Mouse (Mus musculus): Measurements from ENCODE around the gene Dnajc30.

Dnajc30 gene

GRCm38 (mm10) chr5:135029007-135029854 is 34.8 kb upstream of the Dnajc30 start:
- H3K9me3 ChIP-seq (ENCODE audit: low read length), result peaks cover 3% of the 10 kb centered on the region; the same call in 1 of the 2 replicates
- TF ChIP-seq POU5F1 (IDR thresholded peaks at IDR 0.05; ENCODE audit: borderline replicate concordance, low read length) (no peak), NANOG (IDR thresholded peaks at IDR 0.05; ENCODE audit: borderline replicate concordance, low read length) (no peak), CTCF (conservative IDR thresholded peaks at IDR 0.05; ENCODE audit: low read length) (no peak)
- H3K27me3 ChIP-seq (ENCODE audit: insufficient read depth, low read length), result peaks cover 26% of the 10 kb centered on the region
- peak overlapping the region; percentile 41 for H3K4me3 ChIP-seq (replicated peaks; ENCODE audit: low read length)
- peaks cover 56% of the 10 kb centered on the region for H3K4me1 ChIP-seq (replicated peaks; ENCODE audit: low read depth, low read length)
- H3K36me3 ChIP-seq (ENCODE audit: insufficient read depth, low read length), result no peaks in the 10 kb centered on the region

- Histone ChIP-seq H3K9me3 (ENCODE audit: low read length) (peaks cover 10% of the 10 kb centered on the region), H3K4me1 (replicated peaks; ENCODE audit: low read depth, low read length) (peaks cover 56% of the 10 kb centered on the region), H3K27me3 (ENCODE audit: insufficient read depth, low read length) (no peaks in the 10 kb centered on the region; the same call in 1 of the 2 replicates), H3K4me3 (replicated peaks; ENCODE audit: low read length) (no peak overlapping the region), H3K36me3 (ENCODE audit: insufficient read depth, low read length) (no peaks in the 10 kb centered on the region)
- TF ChIP-seq CTCF (conservative IDR thresholded peaks at IDR 0.05; ENCODE audit: low read length) (no peak), POU5F1 (IDR thresholded peaks at IDR 0.05; ENCODE audit: borderline replicate concordance, low read length) (no peak), NANOG (IDR thresholded peaks at IDR 0.05; ENCODE audit: borderline replicate concordance, low read length) (no peak)
These were observed 31.4 kb upstream of the Dnajc30 start for GRCm38 (mm10) chr5:135032581-135032980.

GRCm38 (mm10) chr5:135034593-135034992 is 29.4 kb upstream of the Dnajc30 start:
- Histone ChIP-seq H3K4me1 (replicated peaks; ENCODE audit: low read depth, low read length) (peaks cover 62% of the 10 kb centered on the region), H3K9me3 (ENCODE audit: low read length) (peaks cover 10% of the 10 kb centered on the region), H3K36me3 (ENCODE audit: insufficient read depth, low read length) (peaks cover 15% of the 10 kb centered on the region; the same call in 1 of the 2 replicates), H3K4me3 (replicated peaks; ENCODE audit: low read length) (no peak overlapping the region), H3K27me3 (ENCODE audit: insufficient read depth, low read length) (no peaks in the 10 kb centered on the region)
- TF ChIP-seq POU5F1 (IDR thresholded peaks at IDR 0.05; ENCODE audit: borderline replicate concordance, low read length) (no peak), CTCF (conservative IDR thresholded peaks at IDR 0.05; ENCODE audit: low read length) (peak; percentile 82)

- peaks cover 10% of the 10 kb centered on the region for H3K9me3 ChIP-seq (ENCODE audit: low read length)
- H3K4me3 ChIP-seq (replicated peaks; ENCODE audit: low read length), result no peak overlapping the region
- peaks cover 15% of the 10 kb centered on the region; the same call in 1 of the 2 replicates for H3K36me3 ChIP-seq (ENCODE audit: insufficient read depth, low read length)
- H3K4me1 ChIP-seq (replicated peaks; ENCODE audit: low read depth, low read length), result peaks cover 67% of the 10 kb centered on the region
- no peaks in the 10 kb centered on the region for H3K27me3 ChIP-seq (ENCODE audit: insufficient read depth, low read length)
- no peak for TF ChIP-seq POU5F1 (IDR thresholded peaks at IDR 0.05; ENCODE audit: borderline replicate concordance, low read length)
- TF ChIP-seq CTCF (conservative IDR thresholded peaks at IDR 0.05; ENCODE audit: low read length), result no peak
- TF ChIP-seq NANOG (IDR thresholded peaks at IDR 0.05; ENCODE audit: borderline replicate concordance, low read length), result no peak
These were observed 28.2 kb upstream of the Dnajc30 start for GRCm38 (mm10) chr5:135035608-135036359.

- H3K4me3 ChIP-seq (replicated peaks; ENCODE audit: low read length), result no peak overlapping the region
These were observed 26.1 kb upstream of the Dnajc30 start for GRCm38 (mm10) chr5:135037946-135038345.

GRCm38 (mm10) chr5:135039541-135039940 is 24.5 kb upstream of the Dnajc30 start:
- peaks cover 4% of the 10 kb centered on the region; the same call in 1 of the 2 replicates for H3K9me3 ChIP-seq (ENCODE audit: low read length)
- H3K36me3 ChIP-seq (ENCODE audit: insufficient read depth, low read length), result peaks cover 21% of the 10 kb centered on the region
- no peak overlapping the region for H3K4me3 ChIP-seq (replicated peaks; ENCODE audit: low read length)
- peaks cover 71% of the 10 kb centered on the region for H3K4me1 ChIP-seq (replicated peaks; ENCODE audit: low read depth, low read length)
- no peaks in the 10 kb centered on the region for H3K27me3 ChIP-seq (ENCODE audit: insufficient read depth, low read length)
- TF ChIP-seq POU5F1 (IDR thresholded peaks at IDR 0.05; ENCODE audit: borderline replicate concordance, low read length) (no peak), CTCF (conservative IDR thresholded peaks at IDR 0.05; ENCODE audit: low read length) (no peak), NANOG (IDR thresholded peaks at IDR 0.05; ENCODE audit: borderline replicate concordance, low read length) (no peak)

More at GRCm38 (mm10) chr5:135037946-135038345, 26.1 kb upstream of the Dnajc30 start:
- H3K27me3 ChIP-seq (ENCODE audit: insufficient read depth, low read length), result no peaks in the 10 kb centered on the region
- peaks cover 15% of the 10 kb centered on the region; the same call in 1 of the 2 replicates for H3K36me3 ChIP-seq (ENCODE audit: insufficient read depth, low read length)
- TF ChIP-seq POU5F1 (IDR thresholded peaks at IDR 0.05; ENCODE audit: borderline replicate concordance, low read length), result no peak
- TF ChIP-seq NANOG (IDR thresholded peaks at IDR 0.05; ENCODE audit: borderline replicate concordance, low read length), result no peak
- TF ChIP-seq CTCF (conservative IDR thresholded peaks at IDR 0.05; ENCODE audit: low read length), result no peak
- peaks cover 77% of the 10 kb centered on the region for H3K4me1 ChIP-seq (replicated peaks; ENCODE audit: low read depth, low read length)
- H3K9me3 ChIP-seq (ENCODE audit: low read length), result peaks cover 10% of the 10 kb centered on the region

GRCm38 (mm10) chr5:135040059-135040458 is 23.9 kb upstream of the Dnajc30 start:
- no peaks in the 10 kb centered on the region for H3K9me3 ChIP-seq (ENCODE audit: low read length)
- no peak for TF ChIP-seq POU5F1 (IDR thresholded peaks at IDR 0.05; ENCODE audit: borderline replicate concordance, low read length)
- TF ChIP-seq CTCF (conservative IDR thresholded peaks at IDR 0.05; ENCODE audit: low read length), result no peak
- no peak for TF ChIP-seq NANOG (IDR thresholded peaks at IDR 0.05; ENCODE audit: borderline replicate concordance, low read length)
- no peaks in the 10 kb centered on the region for H3K27me3 ChIP-seq (ENCODE audit: insufficient read depth, low read length)
- peaks cover 26% of the 10 kb centered on the region for H3K36me3 ChIP-seq (ENCODE audit: insufficient read depth, low read length)
- peaks cover 71% of the 10 kb centered on the region for H3K4me1 ChIP-seq (replicated peaks; ENCODE audit: low read depth, low read length)
- H3K4me3 ChIP-seq (replicated peaks; ENCODE audit: low read length), result peak overlapping the region; percentile 17; the same call in 1 of the 2 replicates

GRCm38 (mm10) chr5:135040777-135041176 is 23.2 kb upstream of the Dnajc30 start:
- no peak for TF ChIP-seq CTCF (conservative IDR thresholded peaks at IDR 0.05; ENCODE audit: low read length)
- TF ChIP-seq POU5F1 (IDR thresholded peaks at IDR 0.05; ENCODE audit: borderline replicate concordance, low read length), result no peak
- no peak for TF ChIP-seq NANOG (IDR thresholded peaks at IDR 0.05; ENCODE audit: borderline replicate concordance, low read length)
- Histone ChIP-seq H3K9me3 (ENCODE audit: low read length) (no peaks in the 10 kb centered on the region), H3K36me3 (ENCODE audit: insufficient read depth, low read length) (peaks cover 34% of the 10 kb centered on the region), H3K4me3 (replicated peaks; ENCODE audit: low read length) (no peak overlapping the region), H3K4me1 (replicated peaks; ENCODE audit: low read depth, low read length) (peaks cover 70% of the 10 kb centered on the region), H3K27me3 (ENCODE audit: insufficient read depth, low read length) (no peaks in the 10 kb centered on the region)

Data from E14TG2a.4 (cell line).